Comparison of ENCODE assay signal across 25 mouse cellular contexts in genomic region chr8:121885001-121885400, GRCm38 (mm10). TPM values are rescaled to one million over a fixed set of nuclear protein-coding genes. Genes with fewer than 3 reads are reported as not detected.
DNase-seq lines count a peak whose midpoint lies in the region; TF ChIP-seq lines count a peak whose summit lies in the region.
"Had no signal": no experiment of that assay in that cellular context is flagged by ENCODE, and none has a peak within 500 bp of the region (broad histone marks: within the 10 kb centered on the region; RNA-seq: fewer than 3 reads in every experiment).

No protein-coding gene starts in this region.

- dilution Hi-C loops in CH12.LX (cut with MboI; ENCODE audit: extremely low pct_ligation_motif_present, extremely low pct_unique_long_range_greater_than_20kb, low sequenced_read_pairs), result no loop called here

- H3K9me3 ChIP-seq in CH12.LX (replicated peaks; ENCODE audit: low read length), result no peaks in the 10 kb centered on the region
- H3K9me3 ChIP-seq: embryonic facial prominence, embryonic 13.5 days; embryonic facial prominence, embryonic 15.5 days; forebrain, embryonic 10.5 days; forebrain, embryonic 12.5 days had no signal

- no peak for TF ChIP-seq EP300 in CH12.LX (IDR thresholded peaks at IDR 0.05; ENCODE audit: low read length)

- peak overlapping the region; percentile 76; the same call in 1 of the 2 replicates for H3K27ac ChIP-seq in layer of hippocampus, adult 2 months
- no peak overlapping the region for H3K27ac ChIP-seq in CH12.LX (ENCODE audit: insufficient read depth, low read depth)
- H3K27ac ChIP-seq: embryonic facial prominence, embryonic 13.5 days; embryonic facial prominence, embryonic 15.5 days; forebrain, embryonic 10.5 days; forebrain, embryonic 12.5 days had no signal

- peaks cover 99 to 100% of the 10 kb centered on the region in 2 experiments for H3K36me3 ChIP-seq in CH12.LX (replicated peaks in 1 of 2; ENCODE audit: control insufficient read depth in 1 of 2, insufficient read depth in 1 of 2, low read length in 1 of 2)

- H3K4me3 ChIP-seq in layer of hippocampus, adult 2 months, result no peak overlapping the region
- no peak overlapping the region for H3K4me3 ChIP-seq in CH12.LX (replicated peaks in 1 of 3; ENCODE audit: low read depth in 2 of 3, low read length in 2 of 3, poor library complexity in 1 of 3)
- H3K4me3 ChIP-seq: embryonic facial prominence, embryonic 13.5 days; embryonic facial prominence, embryonic 15.5 days; erythroblast, embryonic 14.5 days; forebrain, embryonic 10.5 days; forebrain, embryonic 12.5 days had no signal

- peak; percentile 25; the same call in 1 of the 2 replicates for TF ChIP-seq POLR2A in CH12.LX (IDR thresholded peaks at IDR 0.05; ENCODE audit: low read depth, low read length)

- no peak for TF ChIP-seq RAD21 in CH12.LX (IDR thresholded peaks at IDR 0.05; ENCODE audit: low read depth, low read length)

- peak; percentile 30 for DNase-seq in gastrocnemius, adult 18-20 months (ENCODE audit: low spot score)
- DNase-seq in gastrocnemius, postnatal 4 days (ENCODE audit: low spot score in 2 of 2), result no peak
- peak; percentile 53 for DNase-seq in gastrocnemius, postnatal 25 days
- DNase-seq in gastrocnemius, adult 8-10 months (ENCODE audit: low spot score in 2 of 2), result no peak
- DNase-seq in layer of hippocampus, adult 2 months (ENCODE audit: low spot score in 2 of 2), result no peak
- DNase-seq in layer of hippocampus, adult 9-11 months, result no peak
- DNase-seq in CH12.LX (ENCODE audit: extremely low read depth), result no peak
- DNase-seq: adrenal gland, adult 2 months; adrenal gland, postnatal 10 days; adrenal gland, postnatal 25 days; B cell, adult 2 months; cerebellum, adult 11 months; cerebellum, adult 18-20 months; cerebellum, adult 8-10 months; cerebellum, postnatal 36 days; embryo, embryonic 11 days had no signal

- H3K27me3 ChIP-seq in CH12.LX (replicated peaks), result no peaks in the 10 kb centered on the region
- H3K27me3 ChIP-seq: embryonic facial prominence, embryonic 13.5 days; embryonic facial prominence, embryonic 15.5 days; forebrain, embryonic 12.5 days had no signal

- TF ChIP-seq CTCF in layer of hippocampus, adult 2 months (conservative IDR thresholded peaks at IDR 0.05), result 0 out of 2 replicates have a peak, but pooled peaks have one; percentile 4
- no peak for TF ChIP-seq CTCF in CH12.LX (conservative IDR thresholded peaks at IDR 0.05 in 1 of 2, IDR thresholded peaks at IDR 0.05 in 1 of 2; ENCODE audit: low read depth in 2 of 2, low read length in 2 of 2)

- no peak overlapping the region for H3K9ac ChIP-seq in CH12.LX (ENCODE audit: insufficient read depth, low read depth)
- H3K9ac ChIP-seq: embryonic facial prominence, embryonic 13.5 days; embryonic facial prominence, embryonic 15.5 days; forebrain, embryonic 12.5 days had no signal

- peaks cover 15% of the 10 kb centered on the region for H3K79me2 ChIP-seq in CH12.LX (replicated peaks; ENCODE audit: control insufficient read depth, extremely low read depth, insufficient read depth, poor library complexity, severe bottlenecking)

- H3K4me1 ChIP-seq in CH12.LX (ENCODE audit: control insufficient read depth in 1 of 2, insufficient read depth in 2 of 2), result peaks cover 0 to 42% of the 10 kb centered on the region in 2 experiments; a peak in 3 of 4 replicates
- H3K4me1 ChIP-seq: embryonic facial prominence, embryonic 13.5 days; forebrain, embryonic 10.5 days; forebrain, embryonic 12.5 days had no signal

- H3K4me2 ChIP-seq in CH12.LX (ENCODE audit: insufficient read depth, low read depth, poor library complexity, severe bottlenecking), result no peak overlapping the region
- H3K4me2 ChIP-seq: embryonic facial prominence, embryonic 13.5 days; embryonic facial prominence, embryonic 15.5 days; forebrain, embryonic 12.5 days had no signal

- in situ Hi-C loops in CH12.LX (cut with MboI; ENCODE audit: low pct_ligation_motif_present, low pct_unique_long_range_greater_than_20kb, low sequenced_read_pairs), result no loop called here

TF ChIP-seq in CH12.LX, 34 proteins besides CTCF, POLR2A, EP300 and RAD21:
- TF ChIP-seq CHD1 (IDR thresholded peaks at IDR 0.05; ENCODE audit: low read depth, low read length), result no peak
- TF ChIP-seq TCF12 (IDR thresholded peaks at IDR 0.05; ENCODE audit: low read depth, low read length), result no peak
TF ChIP-seq in CH12.LX: peak in this region for 0.

RNA-seq across cellular contexts. Expression of gene Slc7a5, which starts 22.5 kb away (rescaled TPM):
- 1 to 10 TPM; 1.0 to 1.4 TPM for total RNA-seq in gastrocnemius, adult 18-20 months (2021)
- 10 to 100 TPM; 21.9 to 22.4 TPM for total RNA-seq in gastrocnemius, postnatal 4 days (2021)
- 1 to 10 TPM; 1.8 to 2.0 TPM for total RNA-seq in gastrocnemius, postnatal 25 days (2021)
- 1 to 10 TPM in 3 of 4 experiments, under 1 TPM in 1; 0.77 to 1.4 (median 1.2) TPM for total RNA-seq in gastrocnemius, adult 8-10 months (2022)
- 10 to 100 TPM; 66.5 to 68.7 TPM for total RNA-seq in layer of hippocampus, adult 2 months (2021)
- total RNA-seq in CH12.LX (2012; rRNA removed) (156 and 207 TPM in 2 replicates), CH12.LX (2014; rRNA removed) (110 and 119 TPM in 2 replicates)
- polyA plus RNA-seq in CH12.LX (2012; ENCODE audit: insufficient read length, low read depth), result 235 and 291 TPM in 2 replicates

RNA-seq across cellular contexts. Expression of gene Klhdc4, which starts 55.6 kb away (rescaled TPM):
- 10 to 100 TPM in 1 of 2 experiments, 1 to 10 TPM in 1; 9.4 to 10.7 TPM for total RNA-seq in gastrocnemius, adult 18-20 months (2021)
- 10 to 100 TPM; 17.5 to 19.0 TPM for total RNA-seq in gastrocnemius, postnatal 4 days (2021)
- total RNA-seq in gastrocnemius, postnatal 25 days (2021), result 1 to 10 TPM; 8.1 to 9.1 TPM
- total RNA-seq in gastrocnemius, adult 8-10 months (2022), result 10 to 100 TPM in 3 of 4 experiments, 1 to 10 TPM in 1; 9.9 to 12.4 (median 11.0) TPM
- total RNA-seq in layer of hippocampus, adult 2 months (2021), result 10 to 100 TPM; 28.5 to 36.2 TPM
- total RNA-seq in CH12.LX (2012; rRNA removed) (54.3 and 66.9 TPM in 2 replicates), CH12.LX (2014; rRNA removed) (35.5 and 42.4 TPM in 2 replicates)
- 51.5 and 69.7 TPM in 2 replicates for polyA plus RNA-seq in CH12.LX (2012; ENCODE audit: insufficient read length, low read depth)

RNA-seq across cellular contexts. Expression of gene Car5a, which starts 59.7 kb away (rescaled TPM):
- not detected for total RNA-seq in gastrocnemius, adult 18-20 months (2021)
- total RNA-seq in gastrocnemius, postnatal 4 days (2021), result under 1 TPM in 1 of 2 experiments, not detected in 1; 0.44 TPM
- not detected for total RNA-seq in gastrocnemius, postnatal 25 days (2021)
- not detected for total RNA-seq in gastrocnemius, adult 8-10 months (2022)
- total RNA-seq in layer of hippocampus, adult 2 months (2021), result not detected
- total RNA-seq in CH12.LX (2012; rRNA removed) (3.1 and 9.7 TPM in 2 replicates), CH12.LX (2014; rRNA removed) (not detected in 2 replicates)
- 0.90 and 1.6 TPM in 2 replicates for polyA plus RNA-seq in CH12.LX (2012; ENCODE audit: insufficient read length, low read depth)
- total RNA-seq: adrenal gland, postnatal 25 days; common myeloid progenitor, adult 5-6 weeks; MEL had no signal
- polyA plus RNA-seq: CD4-positive, CD25-positive, alpha-beta regulatory T cell, adult 4 months; embryonic facial prominence, embryonic 11.5 days; embryonic facial prominence, embryonic 13.5 days; forebrain, embryonic 10.5 days had no signal

Comparison
In these comparisons a context has a peak if more than half of its experiments do, and no peak if none do; other contexts are left out.
1. DNase-seq: peak in gastrocnemius, adult 18-20 months (single experiment) and gastrocnemius, postnatal 25 days (single experiment); none in gastrocnemius, postnatal 4 days (0 of 2), gastrocnemius, adult 8-10 months (0 of 2), layer of hippocampus, adult 2 months (0 of 2), layer of hippocampus, adult 9-11 months (single experiment) and CH12.LX (single experiment).
2. RNA of gene Slc7a5, which starts 22.5 kb away (total RNA-seq): 110 to 207 TPM in CH12.LX, 66.5 to 68.7 TPM in layer of hippocampus, adult 2 months and 21.9 to 22.4 TPM in gastrocnemius, postnatal 4 days; 1.8 to 2.0 TPM in gastrocnemius, postnatal 25 days, 1.0 to 1.4 TPM in gastrocnemius, adult 18-20 months and 0.77 to 1.4 TPM in gastrocnemius, adult 8-10 months; every median in the first group is over 4 times any median in the second.